Mouse (Mus musculus): ENCODE data around the gene Krt1.
A peak's percentile ranks its signal among the peaks of the same experiment; 100 is the strongest.

Gene Krt1

DNA sequence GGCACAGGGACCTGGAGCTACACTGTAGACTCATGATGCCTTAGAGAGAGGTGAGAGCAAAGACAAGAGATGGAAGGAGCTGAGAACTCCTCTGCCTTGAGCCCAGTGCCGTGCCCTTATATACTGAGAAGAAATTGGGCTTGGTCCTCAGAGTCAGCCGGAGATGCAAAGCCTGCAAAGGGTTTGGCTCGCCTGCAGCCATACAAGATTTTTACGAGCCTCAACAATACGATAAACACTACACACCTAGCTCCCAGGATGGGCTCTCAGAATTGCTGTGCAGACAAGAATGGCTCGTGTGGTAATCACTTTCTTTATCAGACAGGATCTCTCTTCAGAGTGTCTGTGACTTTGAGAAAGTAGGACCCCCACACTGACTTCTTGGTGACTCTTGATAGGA is at the start of gene Krt1:
Krt1 (minus strand) TSS at position 101 of the 400 bp plus-strand sequence.
- DNase-seq (ENCODE audit: low spot score): no peak

DNA sequence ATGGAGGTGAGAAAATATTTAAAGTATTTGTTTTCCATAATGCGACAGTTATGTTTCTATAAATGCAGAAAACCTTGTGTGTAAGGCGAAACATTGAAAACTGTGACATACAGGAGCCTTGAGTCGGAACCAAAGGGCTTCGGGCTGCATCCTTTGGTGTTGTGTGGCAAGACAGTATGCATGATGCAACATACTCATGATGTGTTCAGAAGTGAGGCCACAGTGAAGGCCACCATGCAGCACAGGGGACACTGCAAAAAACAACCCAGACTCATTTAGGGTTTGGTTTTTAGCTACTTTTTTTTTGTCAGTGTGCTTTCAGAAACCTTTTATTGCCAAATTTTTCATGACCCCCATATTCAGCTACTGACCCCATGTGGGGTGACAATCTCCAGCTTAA is 44.6 kb upstream of the Krt1 start:
- DNase-seq (ENCODE audit: low spot score): no peak

DNA sequence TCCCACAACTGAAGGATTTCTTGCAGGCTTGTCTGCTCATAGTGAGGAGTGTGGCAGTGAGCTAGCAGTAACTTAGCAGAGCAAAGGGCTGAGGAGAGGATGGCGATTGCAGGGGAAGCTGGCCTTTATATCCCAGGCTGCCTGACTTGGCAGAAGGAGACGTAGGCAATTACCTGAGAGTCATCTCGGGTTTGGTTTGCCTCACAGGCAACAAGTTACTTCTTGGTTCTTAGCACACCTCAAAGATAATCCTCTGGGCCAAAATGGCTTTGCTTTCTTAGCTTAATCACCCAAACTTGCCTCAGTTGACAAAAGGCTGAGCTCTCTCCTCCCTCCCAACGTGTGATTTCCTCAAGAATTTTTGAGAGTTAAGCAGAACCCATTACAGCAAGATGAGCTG is 42.2 kb upstream of the Krt1 start, which contains the start of gene Krt76:
Krt76 (minus strand) TSS at position 101 of the 400 bp plus-strand sequence.
- no peak for DNase-seq (ENCODE audit: low spot score)

DNA sequence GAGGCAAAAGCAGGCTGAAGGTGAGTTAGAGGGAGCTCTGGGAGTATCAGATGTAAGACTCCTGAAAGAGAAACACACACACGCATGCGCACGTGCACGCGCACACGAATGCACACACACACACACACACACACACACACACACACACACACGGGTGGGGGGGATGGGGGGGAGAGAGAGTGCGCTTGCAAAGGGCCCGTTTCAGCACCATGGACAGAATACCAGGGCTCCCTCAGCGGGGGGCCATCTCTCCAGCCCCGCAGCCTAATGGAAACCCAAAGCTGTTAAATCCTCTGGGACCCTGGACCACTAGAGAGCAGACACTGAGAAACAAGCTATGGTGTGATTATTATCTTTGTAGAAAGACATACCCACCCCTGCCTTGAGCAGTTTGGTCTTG is 29.2 kb upstream of the Krt1 start:
- DNase-seq (ENCODE audit: low spot score): no peak

DNA sequence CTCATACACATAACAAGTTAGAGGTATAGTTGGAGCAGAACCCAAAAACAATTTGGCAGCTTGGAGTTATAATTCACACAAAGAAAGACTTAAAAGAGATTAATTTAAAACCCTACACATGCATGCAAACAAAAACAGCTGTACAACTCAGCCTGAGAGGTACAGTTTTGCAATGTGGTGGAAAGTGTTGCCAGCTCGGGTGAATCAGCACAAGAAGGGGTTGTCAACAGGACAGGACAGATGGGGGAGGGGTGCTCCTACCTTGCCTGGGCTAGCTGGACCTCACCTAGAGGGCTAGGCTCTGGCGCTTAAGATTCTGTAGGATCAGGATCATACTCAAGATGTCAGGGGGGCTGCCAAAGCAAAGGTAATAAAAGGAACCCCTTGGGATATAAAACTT is 27.4 kb upstream of the Krt1 start:
- DNase-seq (ENCODE audit: low spot score): peak; percentile 7

DNA sequence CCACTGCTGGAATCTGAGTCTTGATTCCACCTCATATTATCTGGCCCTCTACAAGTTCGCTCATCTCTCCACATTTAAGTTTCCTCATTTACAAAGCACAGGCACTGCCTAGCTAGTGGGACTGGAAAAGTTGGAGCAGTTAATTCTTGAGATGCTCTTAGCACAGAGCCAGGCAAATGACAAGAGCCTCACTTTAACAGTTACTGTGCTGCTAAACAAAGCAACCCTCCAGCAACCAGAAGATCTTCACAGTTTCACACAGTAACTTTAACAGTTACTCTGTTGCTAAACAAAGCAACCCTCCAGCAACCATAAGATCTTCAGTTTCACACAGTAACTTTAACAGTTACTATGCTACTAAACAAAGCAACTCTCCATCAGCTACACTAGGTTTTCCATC is 23.8 kb upstream of the Krt1 start:
- no peak for DNase-seq (ENCODE audit: low spot score)

DNA sequence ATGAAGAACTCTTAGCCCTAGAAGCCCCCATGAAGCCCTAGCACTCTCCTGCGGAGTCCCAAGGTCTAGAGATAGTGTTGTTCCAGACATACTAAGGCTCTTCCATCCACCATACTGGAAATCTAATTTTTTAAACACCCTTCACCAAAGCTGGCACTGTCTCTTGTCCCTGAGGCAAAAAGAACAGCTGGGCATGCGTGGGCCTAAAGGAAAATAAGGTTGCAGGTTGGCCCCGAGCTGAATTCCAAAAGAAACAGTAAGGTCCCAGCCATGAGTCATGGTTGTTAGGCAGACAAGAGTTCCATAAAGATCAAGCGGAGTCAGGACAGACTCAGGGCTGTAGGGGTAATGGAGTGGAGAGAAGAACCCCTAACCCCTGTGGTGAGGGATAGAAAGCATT is 22.6 kb upstream of the Krt1 start:
- DNase-seq (ENCODE audit: low spot score): no peak

DNA sequence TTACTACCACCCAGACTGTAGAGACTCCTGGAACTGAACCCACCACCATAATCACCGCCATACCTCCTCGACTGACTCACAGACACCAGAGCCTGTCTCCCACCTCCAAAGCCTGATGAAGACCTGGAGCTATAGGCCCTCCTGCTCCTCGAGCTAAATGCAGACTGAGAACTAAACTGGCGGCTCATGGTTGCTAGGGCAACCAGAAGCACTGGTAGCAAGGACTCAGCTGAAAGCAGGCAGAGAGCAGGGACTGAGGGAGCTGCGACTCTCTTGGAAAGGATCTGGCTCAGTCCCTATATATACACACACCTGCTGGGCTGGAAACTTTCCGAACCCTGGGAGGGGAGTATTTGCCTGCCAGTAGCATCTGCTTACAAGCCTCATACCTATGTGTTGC is 18.8 kb upstream of the Krt1 start, which contains the start of gene Krt77:
Krt77 (minus strand) TSS at position 275 of the 400 bp plus-strand sequence.
- no peak for DNase-seq (ENCODE audit: low spot score)

DNA sequence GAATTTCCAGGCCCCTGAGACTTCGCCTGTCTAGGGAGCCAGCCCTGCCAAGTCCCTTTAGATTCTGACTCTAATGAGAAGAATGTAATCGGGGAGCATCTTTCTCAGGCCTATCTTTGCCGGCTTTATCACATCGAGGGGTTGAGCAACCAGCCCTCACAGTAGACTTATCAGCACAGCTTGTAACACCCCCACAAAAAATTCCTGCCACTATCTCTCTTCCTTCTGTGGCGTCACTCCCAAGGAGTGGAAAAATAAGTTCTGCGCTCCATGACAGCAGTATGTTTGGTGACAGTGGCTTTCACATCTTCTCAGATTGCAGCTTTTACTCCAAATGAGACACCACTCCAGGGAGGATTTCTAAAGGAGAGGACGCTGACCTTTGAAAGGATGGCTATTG is 16.2 kb upstream of the Krt1 start:
- no peak for DNase-seq (ENCODE audit: low spot score)

DNA sequence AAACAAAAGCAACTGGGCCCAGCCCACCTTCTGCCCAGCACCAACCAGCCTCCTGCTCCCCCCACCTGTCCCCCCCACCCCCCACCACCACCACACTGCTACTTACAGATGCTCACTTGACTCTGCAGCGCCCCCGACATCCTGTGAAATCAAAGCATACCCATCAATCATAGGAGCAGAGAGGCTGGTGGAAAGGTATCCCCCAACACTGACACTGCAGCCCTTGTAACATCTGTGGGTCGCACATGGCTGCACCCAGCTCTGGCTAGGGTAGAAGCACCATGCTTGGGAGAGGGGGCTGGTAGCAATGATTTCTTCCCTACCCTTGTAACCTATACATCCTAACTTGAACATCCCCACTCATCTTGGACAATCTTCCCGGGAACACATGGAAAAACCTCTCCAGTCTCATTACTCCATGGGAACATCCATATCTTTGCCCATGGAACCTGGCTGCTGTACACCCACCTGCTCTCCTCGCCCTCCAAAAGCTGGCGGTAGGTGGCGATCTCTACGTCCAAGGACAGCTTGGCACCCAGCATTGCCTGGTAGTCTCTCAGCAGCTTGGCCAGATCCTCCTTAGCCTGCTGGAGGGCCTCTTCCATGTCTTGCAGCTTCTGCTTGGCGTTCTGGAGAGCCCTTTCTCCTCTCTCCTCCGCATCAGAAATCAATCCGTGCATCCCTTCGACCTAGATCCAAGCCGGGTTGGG is 10.0 kb upstream of the Krt1 start:
- no peak for DNase-seq (ENCODE audit: low spot score)

DNA sequence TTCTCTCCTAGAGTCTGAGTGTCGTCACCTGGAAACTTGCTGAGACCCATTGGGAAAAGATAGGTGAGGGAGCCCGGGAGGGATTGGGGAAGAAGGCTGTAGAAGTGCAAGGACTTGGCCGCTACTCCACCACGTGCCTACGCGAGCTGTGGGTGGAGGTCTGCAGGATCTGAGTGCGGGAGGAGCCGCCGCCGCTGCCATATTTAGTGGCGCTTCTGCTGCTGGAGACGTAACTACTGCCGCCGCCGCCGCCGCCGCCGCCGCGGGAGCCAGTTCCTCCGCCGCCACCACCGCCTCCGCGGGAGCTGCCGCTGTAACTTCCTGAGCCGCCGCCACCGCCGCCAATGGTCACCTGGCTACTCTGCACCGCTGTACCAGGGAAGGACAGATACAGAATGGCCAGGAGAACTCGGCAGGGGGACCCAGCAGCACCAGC is 9.2 kb upstream of the Krt1 start:
- no peak for DNase-seq (ENCODE audit: low spot score)

DNA sequence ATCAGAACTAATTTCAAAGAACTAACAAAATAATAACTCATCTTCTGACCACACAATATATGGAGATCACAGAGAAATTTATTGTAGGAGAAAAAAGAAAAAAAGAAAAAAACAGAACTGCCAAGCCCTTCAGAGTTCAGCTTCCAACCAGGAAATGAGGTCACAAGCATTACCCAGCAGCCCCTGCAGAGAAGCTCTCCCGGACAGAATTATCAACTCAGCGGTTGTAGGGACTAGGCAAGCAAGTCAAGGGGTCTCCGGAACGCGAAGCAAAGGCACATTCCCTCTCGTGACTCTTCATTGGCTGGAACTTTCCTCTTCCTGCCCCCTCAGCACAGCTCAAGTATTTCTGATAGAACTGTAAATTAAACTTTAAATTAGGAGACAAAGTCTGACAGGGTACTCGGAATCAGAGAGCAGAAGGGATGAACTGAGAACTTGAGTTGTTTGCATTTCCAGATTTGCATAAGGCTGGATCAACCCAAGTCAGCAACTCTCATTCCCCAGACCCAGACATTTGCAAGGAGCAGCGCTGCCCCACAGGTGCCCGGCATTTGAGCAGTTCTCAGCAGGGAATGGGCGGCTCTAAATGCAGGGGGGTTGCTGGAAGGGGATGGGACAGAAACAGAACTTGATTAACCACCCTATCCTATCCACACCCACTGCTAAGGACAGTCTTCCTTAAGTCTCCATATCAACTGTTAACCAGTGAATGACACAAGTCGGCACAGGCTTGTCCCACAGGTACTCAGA is 8.3 kb upstream of the Krt1 start:
- DNase-seq (ENCODE audit: low spot score): no peak

DNA sequence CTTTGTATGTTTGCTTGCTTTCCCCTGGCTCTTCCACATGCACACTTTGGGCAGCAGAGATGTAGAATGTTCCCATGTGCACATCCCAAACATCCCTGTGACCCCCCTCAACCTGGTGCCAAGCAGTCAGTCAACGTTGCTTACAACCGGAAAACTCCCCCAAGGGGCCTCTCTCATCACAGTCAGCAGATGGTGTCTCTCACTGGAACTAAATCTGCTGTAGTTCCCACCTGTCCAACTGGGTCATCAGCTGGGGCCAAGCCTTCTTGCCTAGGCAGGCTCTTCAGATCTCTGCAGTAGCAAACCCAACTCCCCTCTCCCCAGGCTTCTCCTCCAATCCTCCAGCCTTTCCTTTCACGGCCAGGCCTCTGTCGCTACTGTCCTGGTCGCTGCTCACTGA is 6.1 kb upstream of the Krt1 start:
- DNase-seq (ENCODE audit: low spot score): no peak

DNA sequence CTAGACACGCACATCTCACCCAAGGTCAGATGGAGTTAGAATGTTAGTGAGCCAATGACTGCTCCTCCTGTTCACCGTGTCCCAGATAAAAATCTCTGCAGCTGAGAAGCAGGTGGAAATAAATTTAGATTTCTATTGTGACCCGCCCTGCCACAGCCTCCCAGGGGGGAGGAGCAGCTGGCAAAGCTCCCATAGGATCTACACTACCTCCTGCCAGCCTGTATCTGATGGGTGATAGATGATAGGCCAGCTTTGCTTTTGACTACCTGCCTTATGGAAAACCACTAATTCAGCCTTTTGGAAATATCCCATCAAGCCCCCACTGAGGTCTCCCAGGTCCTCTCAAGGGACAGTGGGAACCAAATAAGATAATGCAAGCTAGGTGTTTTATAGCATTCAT is 5.1 kb upstream of the Krt1 start:
- no peak for DNase-seq (ENCODE audit: low spot score)

DNA sequence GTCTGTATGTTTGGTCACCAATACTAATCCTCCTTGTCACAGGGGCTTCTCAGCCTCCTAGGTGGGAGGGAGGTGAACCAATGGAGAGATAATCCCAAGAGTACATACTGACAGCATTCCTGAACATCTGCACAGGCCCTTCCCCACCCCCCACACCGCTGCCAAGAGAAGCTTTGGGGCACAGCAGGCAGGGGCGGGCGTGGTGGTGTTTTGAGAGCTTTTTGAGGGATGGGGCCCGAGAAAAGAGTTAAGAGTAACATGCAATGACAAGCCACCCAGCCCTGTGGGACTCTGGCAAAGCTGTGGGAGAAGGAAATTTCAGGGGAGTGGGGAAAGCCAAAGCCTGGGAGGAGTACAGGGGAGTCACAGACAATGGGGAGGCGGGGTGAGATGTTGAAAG is 3.7 kb upstream of the Krt1 start:
- DNase-seq (ENCODE audit: low spot score): no peak

DNA sequence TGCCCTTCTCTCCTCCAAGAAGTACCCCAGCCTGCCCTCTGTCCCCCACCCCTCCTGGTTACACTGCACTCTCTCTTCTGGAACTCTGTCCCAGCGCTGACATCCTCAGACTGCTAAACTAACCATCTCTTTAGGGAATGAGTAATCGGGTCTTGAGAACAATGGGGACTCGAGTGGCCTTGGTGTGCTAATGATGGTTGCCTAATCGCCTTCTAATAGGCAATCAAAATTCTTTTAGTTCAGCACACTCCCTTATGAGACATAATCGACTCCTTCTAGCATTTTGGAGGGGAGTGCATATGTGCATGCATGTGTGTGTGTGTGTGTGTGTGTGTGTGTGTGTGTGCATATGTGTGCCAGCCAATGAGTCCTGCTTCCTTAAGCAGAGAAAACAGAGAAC is 2.0 kb upstream of the Krt1 start:
- no peak for DNase-seq (ENCODE audit: low spot score)

DNA sequence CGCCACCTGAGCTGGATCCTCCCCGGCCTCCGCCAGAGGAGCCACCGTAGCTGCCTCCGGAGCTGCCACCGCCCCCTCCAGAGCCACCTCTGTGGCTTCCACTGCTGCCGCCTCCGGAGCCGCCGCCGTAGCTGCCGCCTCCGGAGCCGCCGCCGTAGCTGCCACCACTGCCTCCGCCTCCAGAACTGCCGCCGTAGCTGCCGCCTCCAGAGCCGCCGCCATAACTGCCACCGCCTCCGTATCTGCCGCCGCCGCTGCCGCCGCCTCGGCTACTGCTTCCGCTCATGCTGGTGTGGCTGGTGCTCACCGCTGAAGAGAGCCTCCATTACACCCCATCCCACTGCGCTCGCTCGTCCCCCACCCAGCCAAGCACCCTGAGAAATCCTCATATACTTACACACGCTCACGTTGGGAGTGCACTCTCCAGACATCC is 4.6 kb downstream of the Krt1 start:
- DNase-seq (ENCODE audit: low spot score): no peak

DNA sequence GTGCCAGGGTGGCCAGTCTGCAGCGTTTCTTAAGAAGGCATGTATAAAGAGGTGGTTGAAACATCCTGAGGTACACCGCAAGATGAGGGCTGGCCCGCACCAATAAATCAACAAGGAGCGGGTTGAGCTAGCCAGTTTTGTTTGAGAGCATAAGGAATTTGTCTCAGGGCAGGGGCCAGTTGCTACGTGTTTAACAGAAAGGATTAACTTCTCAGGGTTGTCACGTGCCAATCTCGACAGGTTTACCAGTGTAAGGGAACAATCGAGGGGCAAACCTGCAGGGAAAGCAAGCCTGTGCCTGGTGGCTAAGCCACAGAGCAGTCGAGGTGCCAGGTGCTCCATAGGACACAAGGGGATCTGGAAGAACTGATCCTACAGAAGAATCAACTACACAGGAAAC is 7.4 kb downstream of the Krt1 start:
- DNase-seq (ENCODE audit: low spot score): no peak

DNA sequence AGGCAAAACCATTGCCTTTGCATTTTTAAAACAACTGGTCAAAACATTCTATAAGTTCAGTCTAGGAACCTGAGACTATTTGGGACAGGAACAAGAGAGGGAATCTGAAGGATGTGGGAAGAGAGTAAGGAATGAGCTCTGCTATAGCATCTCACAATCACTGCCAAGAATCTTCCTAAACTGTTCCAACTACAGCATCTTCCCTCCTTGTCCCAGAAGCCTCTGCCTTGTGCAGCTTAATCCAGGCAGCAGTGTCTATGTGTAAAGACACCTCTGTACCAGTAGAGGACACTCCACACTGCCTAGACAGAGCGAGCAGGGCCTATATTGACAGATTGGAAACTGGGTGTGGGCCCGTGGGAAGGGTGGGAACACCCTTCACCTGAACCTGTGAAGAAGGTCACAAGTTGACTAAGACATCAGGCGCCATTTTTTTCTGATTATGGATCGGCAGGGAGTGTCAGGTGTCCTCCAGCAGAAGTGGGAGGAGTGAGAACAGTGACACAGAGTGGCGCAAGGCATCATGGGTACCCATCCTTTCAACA is 15.7 kb downstream of the Krt1 start:
- DNase-seq (ENCODE audit: low spot score): no peak

DNA sequence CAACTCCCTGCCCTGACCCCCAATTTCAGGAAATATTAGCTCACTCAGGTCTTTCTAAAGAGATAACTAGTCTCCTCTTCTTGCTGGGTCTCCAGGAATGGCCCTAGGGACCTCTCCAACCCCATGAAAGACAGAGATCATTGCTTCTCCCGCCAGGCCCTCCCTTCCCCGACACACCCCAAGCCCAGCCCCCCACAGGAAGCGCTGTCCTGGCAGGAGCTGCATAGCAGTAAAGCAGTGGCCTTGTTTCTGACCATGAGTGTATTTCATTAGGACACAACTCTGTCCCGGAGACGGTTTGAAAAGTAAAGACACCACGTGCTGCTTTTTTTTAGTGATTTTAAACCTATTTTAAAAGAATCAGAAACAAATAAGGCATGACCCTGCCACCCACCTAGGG is 17.5 kb downstream of the Krt1 start:
- DNase-seq (ENCODE audit: low spot score): no peak

DNA sequence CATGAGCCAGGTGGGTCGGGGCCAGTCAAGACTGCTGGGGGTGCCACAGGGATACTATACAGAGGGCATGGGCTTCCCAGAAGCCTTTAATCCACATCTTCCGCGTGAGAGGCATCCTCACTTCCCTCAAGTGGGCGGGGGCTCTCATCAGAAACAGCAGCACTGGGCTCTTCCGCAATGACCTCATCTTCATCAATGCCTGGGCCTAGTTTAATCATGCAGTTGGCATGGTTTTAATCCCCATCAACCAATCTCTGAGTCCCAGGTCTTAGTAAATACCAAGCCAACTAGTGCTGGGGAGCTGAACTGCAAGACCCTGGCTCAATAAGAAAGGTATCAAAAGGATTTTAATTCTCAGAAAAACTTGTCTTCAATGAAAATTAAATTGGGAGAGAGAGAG is 21.2 kb downstream of the Krt1 start:
- no peak for DNase-seq (ENCODE audit: low spot score)

DNA sequence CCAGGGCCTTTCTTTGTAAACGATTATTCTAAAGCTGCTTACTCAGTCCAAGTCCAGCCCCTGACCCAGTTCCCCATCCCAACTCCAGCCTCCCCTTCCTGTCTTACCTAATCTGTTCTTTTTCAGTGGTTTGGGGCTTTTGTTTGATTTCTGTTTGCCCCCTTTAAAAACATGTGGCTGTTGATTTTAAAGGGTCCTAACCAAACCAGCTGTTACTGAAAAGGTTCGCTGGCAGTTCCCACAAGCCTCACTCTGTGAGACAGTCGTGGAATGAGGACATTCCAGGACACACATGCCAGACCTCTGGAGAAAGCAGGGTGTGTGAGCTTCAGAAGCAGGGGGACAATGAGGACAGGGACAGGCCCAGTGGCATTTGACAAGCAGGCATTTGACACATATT is 28.8 kb downstream of the Krt1 start:
- no peak for DNase-seq (ENCODE audit: low spot score)

DNA sequence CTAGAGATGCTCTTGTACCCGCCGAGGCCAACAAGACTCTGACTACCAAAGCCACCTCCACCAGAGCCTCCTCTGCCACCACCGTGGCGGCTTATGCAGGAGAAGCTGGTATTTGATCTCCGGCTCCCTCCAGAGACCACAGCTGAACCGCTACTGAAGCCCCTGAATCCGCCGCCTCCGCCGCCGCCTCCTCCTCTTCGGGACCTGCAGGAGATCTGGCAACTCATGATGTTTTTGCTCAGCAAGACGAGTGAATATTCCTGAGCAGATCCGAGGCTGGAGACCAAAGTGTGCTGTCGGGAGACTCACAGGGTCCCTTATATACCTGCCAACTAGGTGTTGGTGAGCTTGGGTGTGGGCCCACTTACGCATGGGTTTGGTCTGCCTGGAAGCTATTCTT is 32.7 kb downstream of the Krt1 start, which contains the start of gene Krt2:
Krt2 (minus strand) TSS at position 295 of the 400 bp plus-strand sequence.
- DNase-seq (ENCODE audit: low spot score): no peak

All from adipocyte (in vitro differentiated cells).